Mouse (Mus musculus) MEL (cell line): ENCODE measurements around the gene Bcl7a. TPM values are rescaled to one million over a fixed set of nuclear protein-coding genes. Genes with fewer than 3 reads are reported as not detected.

ENCODE experiments used
- DNase-seq: peaks from one replicate; pipeline ENCODE4 v3.0.0; 2011; ENCODE audit warnings: low read depth, low spot score
- H3K27ac ChIP-seq: 2 replicates; pipeline ENCODE4 v1.5.1; 2012; ENCODE audit warnings: low read depth, mild to moderate bottlenecking, control low read depth, low read length, moderate library complexity; ENCODE audit not compliant: control insufficient read depth
- H3K27me3 ChIP-seq, 2 experiments: fragments of 150-350 bp in 1 of 2; sonication (generic) in 1 of 2; 2 replicates each; pipeline ENCODE4 v1.6.1; 2012; ENCODE audit warnings: low read length in 2 of 2, mild to moderate bottlenecking in 2 of 2, improper control_type of control experiment in 1 of 2, moderate library complexity in 1 of 2; ENCODE audit not compliant: insufficient read depth in 2 of 2, control insufficient read depth in 1 of 2
- H3K36me3 ChIP-seq, 2 experiments: 2 replicates each; pipeline ENCODE4 v1.6.1; 2012 to 2014; ENCODE audit warnings: low read length in 2 of 2, improper control_type of control experiment in 1 of 2, inconsistent platforms in 1 of 2, mild to moderate bottlenecking in 1 of 2; ENCODE audit not compliant: insufficient read depth in 2 of 2, control insufficient read depth in 1 of 2
- H3K4me1 ChIP-seq, 2 experiments: fragments of 150-350 bp in 1 of 2; sonication (generic) in 1 of 2; 2 replicates each; pipeline ENCODE4 v1.6.1; 2012; ENCODE audit warnings: low read length in 2 of 2, improper control_type of control experiment in 1 of 2, mild to moderate bottlenecking in 1 of 2; ENCODE audit not compliant: insufficient read depth in 2 of 2, control insufficient read depth in 1 of 2
- H3K4me3 ChIP-seq, 2 experiments: fragments of 150-350 bp in 1 of 2; sonication (generic) in 1 of 2; 2 replicates each; pipeline ENCODE4 v1.5.1; 2012; ENCODE audit warnings: low read depth in 2 of 2, low read length in 2 of 2, mild to moderate bottlenecking in 2 of 2, moderate library complexity in 2 of 2, control low read depth in 1 of 2, improper control_type of control experiment in 1 of 2; ENCODE audit not compliant: control insufficient read depth in 1 of 2, insufficient read depth in 1 of 2
- H3K79me2 ChIP-seq: 2 replicates; pipeline ENCODE4 v1.6.1; 2012; ENCODE audit warnings: mild to moderate bottlenecking, low read length, moderate library complexity; ENCODE audit not compliant: control insufficient read depth, poor library complexity, insufficient read depth
- H3K9ac ChIP-seq: 2 replicates; pipeline ENCODE4 v1.6.1; 2012; ENCODE audit warnings: low read depth, mild to moderate bottlenecking, control low read depth, low read length, moderate library complexity; ENCODE audit not compliant: control insufficient read depth, poor library complexity, severe bottlenecking
- H3K9me3 ChIP-seq: fragments of 150-350 bp; sonication (generic); replicated peaks from 2 replicates; pipeline ENCODE4 v1.6.1; 2012; ENCODE audit warnings: mild to moderate bottlenecking, low read length, improper control_type of control experiment, moderate library complexity; ENCODE audit not compliant: insufficient read depth
- BHLHE40 ChIP-seq: IDR thresholded peaks from 2 replicates; pipeline ENCODE4 v1.6.1; 2012; ENCODE audit warnings: low read depth, mild to moderate bottlenecking, inconsistent platforms, low read length, improper control_type of control experiment, borderline replicate concordance
- CHD1 ChIP-seq: IDR thresholded peaks from 2 replicates; pipeline ENCODE4 v1.6.1; 2012; ENCODE audit warnings: low read depth, mild to moderate bottlenecking, inconsistent platforms, low read length, improper control_type of control experiment
- CTCF ChIP-seq, 3 experiments: IDR thresholded peaks in 2 of 3; conservative IDR thresholded peaks in 1 of 3; 2 replicates each; pipeline ENCODE4 v1.5.1; 2011 to 2012; ENCODE audit warnings: low read length in 3 of 3, low read depth in 2 of 3, mild to moderate bottlenecking in 2 of 3, improper control_type of control experiment in 1 of 3, inconsistent platforms in 1 of 3, mixed read lengths in 1 of 3, moderate library complexity in 1 of 3; ENCODE audit not compliant: control insufficient read depth in 1 of 3, insufficient read depth in 1 of 3, poor library complexity in 1 of 3, severe bottlenecking in 1 of 3
- E2F4 ChIP-seq: IDR thresholded peaks from 2 replicates; pipeline ENCODE4 v1.6.1; 2011; ENCODE audit warnings: low read depth, low read length, improper control_type of control experiment, borderline replicate concordance
- ELF1 ChIP-seq: IDR thresholded peaks from 2 replicates; pipeline ENCODE4 v1.6.1; 2014; ENCODE audit warnings: low read depth, mild to moderate bottlenecking, inconsistent platforms, low read length, improper control_type of control experiment, moderate library complexity
- EP300 ChIP-seq, 2 experiments: IDR thresholded peaks; 2 replicates each; pipeline ENCODE4 v1.6.1; 2011; ENCODE audit warnings: improper control_type of control experiment in 2 of 2, low read length in 2 of 2, low read depth in 1 of 2, mild to moderate bottlenecking in 1 of 2
- GATA1 ChIP-seq: IDR thresholded peaks from 2 replicates; pipeline ENCODE4 v1.6.1; 2011; ENCODE audit warnings: low read depth, low read length, improper control_type of control experiment
- JUND ChIP-seq: IDR thresholded peaks from 2 replicates; pipeline ENCODE4 v1.6.1; 2011; ENCODE audit warnings: low read depth, mild to moderate bottlenecking, improper control_type of control experiment, low read length
- MEF2A ChIP-seq: IDR thresholded peaks from 2 replicates; pipeline ENCODE4 v1.6.1; 2014; ENCODE audit warnings: low read depth, mild to moderate bottlenecking, inconsistent platforms, low read length, improper control_type of control experiment; ENCODE audit not compliant: poor library complexity, insufficient replicate concordance, severe bottlenecking; ENCODE audit errors: extremely low read depth
- MXI1 ChIP-seq: IDR thresholded peaks from 2 replicates; pipeline ENCODE4 v1.6.1; 2011; ENCODE audit warnings: mild to moderate bottlenecking, low read depth, low read length, improper control_type of control experiment
- NRF1 ChIP-seq: IDR thresholded peaks from 2 replicates; pipeline ENCODE4 v1.6.1; 2014; ENCODE audit warnings: low read depth, mild to moderate bottlenecking, inconsistent platforms, low read length, improper control_type of control experiment, moderate library complexity; ENCODE audit not compliant: poor library complexity, insufficient read depth, severe bottlenecking
- POLR2AphosphoS2 ChIP-seq: IDR thresholded peaks from 2 replicates; pipeline ENCODE4 v1.6.1; 2011; ENCODE audit warnings: low read length, improper control_type of control experiment
- SIN3A ChIP-seq: IDR thresholded peaks from 2 replicates; pipeline ENCODE4 v1.6.1; 2012; ENCODE audit warnings: low read length, improper control_type of control experiment, inconsistent platforms
- TAL1 ChIP-seq: IDR thresholded peaks from 2 replicates; pipeline ENCODE4 v1.6.1; 2012; ENCODE audit warnings: mild to moderate bottlenecking, inconsistent platforms, low read length, moderate library complexity, mixed read lengths
- UBTF ChIP-seq: IDR thresholded peaks from 2 replicates; pipeline ENCODE4 v1.6.1; 2012; ENCODE audit warnings: low read depth, mild to moderate bottlenecking, inconsistent platforms, low read length, improper control_type of control experiment, moderate library complexity, borderline replicate concordance; ENCODE audit not compliant: insufficient read depth
- ZC3H11A ChIP-seq: IDR thresholded peaks from 2 replicates; pipeline ENCODE4 v1.6.1; 2012; ENCODE audit warnings: low read depth, mild to moderate bottlenecking, inconsistent platforms, low read length, improper control_type of control experiment
- ZKSCAN1 ChIP-seq: IDR thresholded peaks from 2 replicates; pipeline ENCODE4 v1.6.1; 2012; ENCODE audit warnings: low read depth, mild to moderate bottlenecking, inconsistent platforms, low read length, improper control_type of control experiment, moderate library complexity
- polyA plus RNA-seq, 2 experiments: library from polyadenylated mRNA; stranded (reverse) in 1 of 2; unstranded in 1 of 2; fragments of >175 nt in 1 of 2; fragments of >200 nt in 1 of 2; gene quantifications; 2 replicates each; pipeline versions ENCODE4 v1.2.1 to v1.2.4; 2012; ENCODE audit warnings: low replicate concordance in 2 of 2, low read depth in 1 of 2; ENCODE audit not compliant: insufficient read length in 2 of 2, insufficient read depth in 1 of 2, missing spikeins in 1 of 2
- total RNA-seq: library from RNA; depleted of rRNA; stranded (reverse); fragments of 300-350 nt; gene quantifications from 2 replicates; pipeline ENCODE4 v1.2.3, GENCODE M21; 2012

Gene Bcl7a
- total and polyA plus RNA-seq, 3 experiments, result 3.5 to 11.0 TPM; not detected in 1

DNA sequence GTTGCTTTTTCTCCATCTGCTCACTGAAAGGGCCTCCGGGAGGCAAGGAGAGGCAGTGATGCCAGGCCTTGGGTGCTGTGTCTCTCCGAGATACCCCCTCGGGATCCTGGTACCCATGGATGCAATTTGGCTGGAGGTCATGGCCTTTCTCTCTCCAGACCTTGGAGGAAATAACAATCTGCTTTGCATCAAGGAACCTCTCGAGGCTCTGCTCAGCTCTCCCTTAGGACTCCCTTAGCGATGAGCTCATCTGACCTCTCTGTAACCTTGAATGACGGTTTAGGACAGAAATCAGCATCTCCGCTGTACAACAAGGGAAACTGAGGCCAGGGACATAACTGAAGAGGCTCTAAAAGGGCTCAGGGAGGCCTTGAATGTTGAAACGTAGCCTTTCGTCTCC, 35.1 kb downstream of the Bcl7a start:
- H3K9ac ChIP-seq, result no peak overlapping the region
- no peak overlapping the region for H3K4me3 ChIP-seq
- TF ChIP-seq ZKSCAN1 (no peak), TAL1 (no peak), CHD1 (no peak), EP300 (IDR thresholded peaks at IDR 0.05; ENCODE audit: low read depth in 1 of 2, low read length in 2 of 2) (no peak)

DNA sequence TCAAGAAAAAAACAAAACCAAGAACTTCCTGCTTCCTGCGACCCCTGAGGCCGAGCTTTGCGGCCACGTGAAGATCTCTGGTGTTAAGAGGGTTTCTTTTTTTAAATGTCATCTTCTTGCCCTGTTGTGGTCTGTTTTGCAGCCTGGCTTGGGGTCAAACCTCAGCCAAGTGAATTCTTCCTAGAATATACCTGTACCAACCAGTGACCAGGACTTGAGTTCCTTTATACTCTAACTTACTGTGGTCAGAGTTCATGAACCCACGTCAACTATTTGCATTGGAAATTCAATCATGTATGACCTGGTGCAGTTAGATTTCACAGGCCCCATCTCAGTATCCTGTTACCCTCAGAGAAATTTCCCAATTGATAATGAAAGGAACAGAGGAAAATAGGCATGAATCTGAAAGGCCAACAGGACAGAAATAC, 35.9 kb downstream of the Bcl7a start:
- H3K27ac ChIP-seq, result no peak overlapping the region
- no peak for DNase-seq
- H3K9me3 ChIP-seq, result no peaks in the 10 kb centered on the region
- H3K79me2 ChIP-seq, result no peaks in the 10 kb centered on the region
- no peak overlapping the region for H3K4me3 ChIP-seq
- H3K9ac ChIP-seq, result no peak overlapping the region
- peaks cover 0 to 1% of the 10 kb centered on the region in 2 experiments; a peak in 1 of 4 replicates for H3K27me3 ChIP-seq
- no peak for TF ChIP-seq EP300 (IDR thresholded peaks at IDR 0.05; ENCODE audit: low read depth in 1 of 2, low read length in 2 of 2)
- no peak for TF ChIP-seq POLR2AphosphoS2
- no peak for TF ChIP-seq JUND
- TF ChIP-seq BHLHE40, result no peak
- no peak for TF ChIP-seq GATA1
- TF ChIP-seq UBTF, result no peak
- TF ChIP-seq SIN3A, result no peak
- TF ChIP-seq NRF1, result no peak
- TF ChIP-seq ELF1, result no peak
- no peak for TF ChIP-seq ZC3H11A
- TF ChIP-seq TAL1, result no peak
- no peak for TF ChIP-seq E2F4
- TF ChIP-seq MEF2A, result no peak
- TF ChIP-seq MXI1, result no peak
- no peak for TF ChIP-seq CTCF (IDR thresholded peaks at IDR 0.05 in 2 of 3, conservative IDR thresholded peaks at IDR 0.05 in 1 of 3; ENCODE audit: control insufficient read depth in 1 of 3, insufficient read depth in 1 of 3, low read depth in 2 of 3, low read length in 3 of 3, poor library complexity in 1 of 3, severe bottlenecking in 1 of 3)
- no peaks in the 10 kb centered on the region for H3K36me3 ChIP-seq
- peaks cover 0 to 4% of the 10 kb centered on the region in 2 experiments; a peak in 1 of 4 replicates for H3K4me1 ChIP-seq

More for the DNA sequence above, 35.1 kb downstream of the Bcl7a start:
- peaks cover 0 to 4% of the 10 kb centered on the region in 2 experiments; a peak in 1 of 4 replicates for H3K4me1 ChIP-seq
- peaks cover 0 to 1% of the 10 kb centered on the region in 2 experiments; a peak in 1 of 4 replicates for H3K27me3 ChIP-seq
- DNase-seq, result no peak
- H3K27ac ChIP-seq, result no peak overlapping the region
- no peaks in the 10 kb centered on the region for H3K36me3 ChIP-seq
- H3K9me3 ChIP-seq, result no peaks in the 10 kb centered on the region
- H3K79me2 ChIP-seq, result no peaks in the 10 kb centered on the region
